Mouse (Mus musculus) spleen, adult 18-20 months (tissue): ENCODE data around the gene Fxyd3.

Experiments used
- DNase-seq, 2 experiments: peaks; one replicate each; pipeline ENCODE4 v3.0.0; 2022; ENCODE audit warnings: mixed read lengths in 2 of 2

Gene Fxyd3

GRCm38 (mm10) chr7:31076492-31076891 is at the start of gene Fxyd3:
Fxyd3 (minus strand) TSS chr7:31076704.
- DNase-seq, result no peak

GRCm38 (mm10) chr7:31125116-31125515 is 48.6 kb upstream of the Fxyd3 start:
- no peak for DNase-seq

- no peak for DNase-seq
These were observed 47.9 kb upstream of the Fxyd3 start for GRCm38 (mm10) chr7:31124381-31124780.

GRCm38 (mm10) chr7:31123697-31124096 is 47.2 kb upstream of the Fxyd3 start:
- DNase-seq, result no peak

- no peak for DNase-seq
These were observed 46.4 kb upstream of the Fxyd3 start for GRCm38 (mm10) chr7:31122641-31123631.

GRCm38 (mm10) chr7:31119556-31119955 is 43.1 kb upstream of the Fxyd3 start:
- DNase-seq, result no peak

GRCm38 (mm10) chr7:31118486-31118885 is 42.0 kb upstream of the Fxyd3 start:
- DNase-seq, result no peak

GRCm38 (mm10) chr7:31117465-31117864 is 41.0 kb upstream of the Fxyd3 start:
- no peak for DNase-seq

- no peak for DNase-seq
These were observed 40.2 kb upstream of the Fxyd3 start for GRCm38 (mm10) chr7:31116721-31117145.

GRCm38 (mm10) chr7:31115587-31116043 is 39.1 kb upstream of the Fxyd3 start:
- DNase-seq, result peak; percentile 27 to 38

- no peak for DNase-seq
These were observed 38.7 kb upstream of the Fxyd3 start, which contains the start of gene Hpn for GRCm38 (mm10) chr7:31115182-31115581. Hpn (minus strand) TSS chr7:31115290.

GRCm38 (mm10) chr7:31114646-31115045 is 38.1 kb upstream of the Fxyd3 start:
- no peak for DNase-seq

- no peak for DNase-seq
These were observed 37.3 kb upstream of the Fxyd3 start for GRCm38 (mm10) chr7:31113800-31114199.

- no peak for DNase-seq
These were observed 35.5 kb upstream of the Fxyd3 start for GRCm38 (mm10) chr7:31112036-31112435.

- DNase-seq, result no peak
These were observed 34.4 kb upstream of the Fxyd3 start for GRCm38 (mm10) chr7:31110861-31111385.

- DNase-seq, result no peak
These were observed 33.3 kb upstream of the Fxyd3 start for GRCm38 (mm10) chr7:31109796-31110195.

- no peak for DNase-seq
These were observed 32.6 kb upstream of the Fxyd3 start for GRCm38 (mm10) chr7:31109091-31109490.

GRCm38 (mm10) chr7:31107781-31108180 is 31.3 kb upstream of the Fxyd3 start:
- DNase-seq, result no peak

- no peak for DNase-seq
These were observed 29.7 kb upstream of the Fxyd3 start for GRCm38 (mm10) chr7:31106166-31106565.

GRCm38 (mm10) chr7:31105061-31105768 is 28.7 kb upstream of the Fxyd3 start:
- peak in 1 of 2 experiments; percentile 53 for DNase-seq

GRCm38 (mm10) chr7:31100786-31101185 is 24.3 kb upstream of the Fxyd3 start:
- DNase-seq, result no peak

GRCm38 (mm10) chr7:31099612-31099982 is 23.1 kb upstream of the Fxyd3 start:
- no peak for DNase-seq
